Mouse (Mus musculus) MEL (cell line): ENCODE results near the gene Stk40. TPM values are rescaled to one million over a fixed set of nuclear protein-coding genes. Genes with fewer than 3 reads are reported as not detected.

Experiments used
- DNase-seq: peaks from one replicate; pipeline ENCODE4 v3.0.0; 2011; ENCODE audit warnings: low read depth, low spot score
- H3K27ac ChIP-seq: 2 replicates; pipeline ENCODE4 v1.5.1; 2012; ENCODE audit warnings: low read depth, mild to moderate bottlenecking, control low read depth, low read length, moderate library complexity; ENCODE audit not compliant: control insufficient read depth
- H3K27me3 ChIP-seq, 2 experiments: fragments of 150-350 bp in 1 of 2; sonication (generic) in 1 of 2; 2 replicates each; pipeline ENCODE4 v1.6.1; 2012; ENCODE audit warnings: low read length in 2 of 2, mild to moderate bottlenecking in 2 of 2, improper control_type of control experiment in 1 of 2, moderate library complexity in 1 of 2; ENCODE audit not compliant: insufficient read depth in 2 of 2, control insufficient read depth in 1 of 2
- H3K36me3 ChIP-seq, 2 experiments: 2 replicates each; pipeline ENCODE4 v1.6.1; 2012 to 2014; ENCODE audit warnings: low read length in 2 of 2, improper control_type of control experiment in 1 of 2, inconsistent platforms in 1 of 2, mild to moderate bottlenecking in 1 of 2; ENCODE audit not compliant: insufficient read depth in 2 of 2, control insufficient read depth in 1 of 2
- H3K4me1 ChIP-seq, 2 experiments: fragments of 150-350 bp in 1 of 2; sonication (generic) in 1 of 2; 2 replicates each; pipeline ENCODE4 v1.6.1; 2012; ENCODE audit warnings: low read length in 2 of 2, improper control_type of control experiment in 1 of 2, mild to moderate bottlenecking in 1 of 2; ENCODE audit not compliant: insufficient read depth in 2 of 2, control insufficient read depth in 1 of 2
- H3K4me3 ChIP-seq, 2 experiments: fragments of 150-350 bp in 1 of 2; sonication (generic) in 1 of 2; 2 replicates each; pipeline ENCODE4 v1.5.1; 2012; ENCODE audit warnings: low read depth in 2 of 2, low read length in 2 of 2, mild to moderate bottlenecking in 2 of 2, moderate library complexity in 2 of 2, control low read depth in 1 of 2, improper control_type of control experiment in 1 of 2; ENCODE audit not compliant: control insufficient read depth in 1 of 2, insufficient read depth in 1 of 2
- H3K79me2 ChIP-seq: 2 replicates; pipeline ENCODE4 v1.6.1; 2012; ENCODE audit warnings: mild to moderate bottlenecking, low read length, moderate library complexity; ENCODE audit not compliant: control insufficient read depth, poor library complexity, insufficient read depth
- H3K9ac ChIP-seq: 2 replicates; pipeline ENCODE4 v1.6.1; 2012; ENCODE audit warnings: low read depth, mild to moderate bottlenecking, control low read depth, low read length, moderate library complexity; ENCODE audit not compliant: control insufficient read depth, poor library complexity, severe bottlenecking
- H3K9me3 ChIP-seq: fragments of 150-350 bp; sonication (generic); replicated peaks from 2 replicates; pipeline ENCODE4 v1.6.1; 2012; ENCODE audit warnings: mild to moderate bottlenecking, low read length, improper control_type of control experiment, moderate library complexity; ENCODE audit not compliant: insufficient read depth
- BHLHE40 ChIP-seq: IDR thresholded peaks from 2 replicates; pipeline ENCODE4 v1.6.1; 2012; ENCODE audit warnings: low read depth, mild to moderate bottlenecking, inconsistent platforms, low read length, improper control_type of control experiment, borderline replicate concordance
- CTCF ChIP-seq, 3 experiments: IDR thresholded peaks in 2 of 3; conservative IDR thresholded peaks in 1 of 3; 2 replicates each; pipeline ENCODE4 v1.5.1; 2011 to 2012; ENCODE audit warnings: low read length in 3 of 3, low read depth in 2 of 3, mild to moderate bottlenecking in 2 of 3, improper control_type of control experiment in 1 of 3, inconsistent platforms in 1 of 3, mixed read lengths in 1 of 3, moderate library complexity in 1 of 3; ENCODE audit not compliant: control insufficient read depth in 1 of 3, insufficient read depth in 1 of 3, poor library complexity in 1 of 3, severe bottlenecking in 1 of 3
- E2F4 ChIP-seq: IDR thresholded peaks from 2 replicates; pipeline ENCODE4 v1.6.1; 2011; ENCODE audit warnings: low read depth, low read length, improper control_type of control experiment, borderline replicate concordance
- ELF1 ChIP-seq: IDR thresholded peaks from 2 replicates; pipeline ENCODE4 v1.6.1; 2014; ENCODE audit warnings: low read depth, mild to moderate bottlenecking, inconsistent platforms, low read length, improper control_type of control experiment, moderate library complexity
- EP300 ChIP-seq, 2 experiments: IDR thresholded peaks; 2 replicates each; pipeline ENCODE4 v1.6.1; 2011; ENCODE audit warnings: improper control_type of control experiment in 2 of 2, low read length in 2 of 2, low read depth in 1 of 2, mild to moderate bottlenecking in 1 of 2
- GATA1 ChIP-seq: IDR thresholded peaks from 2 replicates; pipeline ENCODE4 v1.6.1; 2011; ENCODE audit warnings: low read depth, low read length, improper control_type of control experiment
- HCFC1 ChIP-seq: IDR thresholded peaks from 2 replicates; pipeline ENCODE4 v1.6.1; 2012; ENCODE audit warnings: low read depth, mild to moderate bottlenecking, inconsistent platforms, low read length, improper control_type of control experiment, moderate library complexity
- MAFK ChIP-seq: IDR thresholded peaks from 2 replicates; pipeline ENCODE4 v1.6.1; 2011; ENCODE audit warnings: low read depth, mild to moderate bottlenecking, low read length, improper control_type of control experiment, borderline replicate concordance
- MAZ ChIP-seq: IDR thresholded peaks from 2 replicates; pipeline ENCODE4 v1.6.1; 2012; ENCODE audit warnings: low read depth, mild to moderate bottlenecking, inconsistent platforms, low read length, improper control_type of control experiment
- MEF2A ChIP-seq: IDR thresholded peaks from 2 replicates; pipeline ENCODE4 v1.6.1; 2014; ENCODE audit warnings: low read depth, mild to moderate bottlenecking, inconsistent platforms, low read length, improper control_type of control experiment; ENCODE audit not compliant: poor library complexity, insufficient replicate concordance, severe bottlenecking; ENCODE audit errors: extremely low read depth
- MXI1 ChIP-seq: IDR thresholded peaks from 2 replicates; pipeline ENCODE4 v1.6.1; 2011; ENCODE audit warnings: mild to moderate bottlenecking, low read depth, low read length, improper control_type of control experiment
- MYB ChIP-seq: IDR thresholded peaks from 2 replicates; pipeline ENCODE4 v1.6.1; 2011; ENCODE audit warnings: mild to moderate bottlenecking, low read depth, low read length, improper control_type of control experiment
- NRF1 ChIP-seq: IDR thresholded peaks from 2 replicates; pipeline ENCODE4 v1.6.1; 2014; ENCODE audit warnings: low read depth, mild to moderate bottlenecking, inconsistent platforms, low read length, improper control_type of control experiment, moderate library complexity; ENCODE audit not compliant: poor library complexity, insufficient read depth, severe bottlenecking
- POLR2A ChIP-seq, 2 experiments: IDR thresholded peaks; 2 replicates each; pipeline ENCODE4 v1.6.1; 2011 to 2012; ENCODE audit warnings: low read length in 2 of 2, mild to moderate bottlenecking in 2 of 2, control low read depth in 1 of 2, improper control_type of control experiment in 1 of 2, low read depth in 1 of 2, moderate library complexity in 1 of 2; ENCODE audit not compliant: control insufficient read depth in 1 of 2, insufficient read depth in 1 of 2, poor library complexity in 1 of 2
- POLR2AphosphoS2 ChIP-seq: IDR thresholded peaks from 2 replicates; pipeline ENCODE4 v1.6.1; 2011; ENCODE audit warnings: low read length, improper control_type of control experiment
- RCOR1 ChIP-seq: IDR thresholded peaks from 2 replicates; pipeline ENCODE4 v1.6.1; 2012; ENCODE audit warnings: low read depth, mild to moderate bottlenecking, inconsistent platforms, low read length, improper control_type of control experiment
- SIN3A ChIP-seq: IDR thresholded peaks from 2 replicates; pipeline ENCODE4 v1.6.1; 2012; ENCODE audit warnings: low read length, improper control_type of control experiment, inconsistent platforms
- TAL1 ChIP-seq: IDR thresholded peaks from 2 replicates; pipeline ENCODE4 v1.6.1; 2012; ENCODE audit warnings: mild to moderate bottlenecking, inconsistent platforms, low read length, moderate library complexity, mixed read lengths
- TBP ChIP-seq: IDR thresholded peaks from 2 replicates; pipeline ENCODE4 v1.8.0; 2011; ENCODE audit warnings: low read depth, low read length, improper control_type of control experiment
- USF1 ChIP-seq: IDR thresholded peaks from 2 replicates; pipeline ENCODE4 v1.6.1; 2014; ENCODE audit warnings: low read depth, mild to moderate bottlenecking, inconsistent platforms, low read length, improper control_type of control experiment, moderate library complexity
- USF2 ChIP-seq, 2 experiments: IDR thresholded peaks; 2 replicates each; pipeline ENCODE4 v1.6.1; 2011 to 2012; ENCODE audit warnings: improper control_type of control experiment in 2 of 2, low read length in 2 of 2, borderline replicate concordance in 1 of 2, inconsistent platforms in 1 of 2, low read depth in 1 of 2, mild to moderate bottlenecking in 1 of 2; ENCODE audit not compliant: insufficient read depth in 1 of 2
- ZMIZ1 ChIP-seq: IDR thresholded peaks from 2 replicates; pipeline ENCODE4 v1.6.1; 2012; ENCODE audit warnings: low read depth, mild to moderate bottlenecking, inconsistent platforms, low read length, improper control_type of control experiment, moderate library complexity
- polyA plus RNA-seq, 2 experiments: library from polyadenylated mRNA; stranded (reverse) in 1 of 2; unstranded in 1 of 2; fragments of >175 nt in 1 of 2; fragments of >200 nt in 1 of 2; gene quantifications; 2 replicates each; pipeline versions ENCODE4 v1.2.1 to v1.2.4; 2012; ENCODE audit warnings: low replicate concordance in 2 of 2, low read depth in 1 of 2; ENCODE audit not compliant: insufficient read length in 2 of 2, insufficient read depth in 1 of 2, missing spikeins in 1 of 2
- total RNA-seq: library from RNA; depleted of rRNA; stranded (reverse); fragments of 300-350 nt; gene quantifications from 2 replicates; pipeline ENCODE4 v1.2.3, GENCODE M21; 2012

Stk40 gene
- total and polyA plus RNA-seq, 3 experiments, result 16.8 to 270 (median 79.4) TPM

DNA sequence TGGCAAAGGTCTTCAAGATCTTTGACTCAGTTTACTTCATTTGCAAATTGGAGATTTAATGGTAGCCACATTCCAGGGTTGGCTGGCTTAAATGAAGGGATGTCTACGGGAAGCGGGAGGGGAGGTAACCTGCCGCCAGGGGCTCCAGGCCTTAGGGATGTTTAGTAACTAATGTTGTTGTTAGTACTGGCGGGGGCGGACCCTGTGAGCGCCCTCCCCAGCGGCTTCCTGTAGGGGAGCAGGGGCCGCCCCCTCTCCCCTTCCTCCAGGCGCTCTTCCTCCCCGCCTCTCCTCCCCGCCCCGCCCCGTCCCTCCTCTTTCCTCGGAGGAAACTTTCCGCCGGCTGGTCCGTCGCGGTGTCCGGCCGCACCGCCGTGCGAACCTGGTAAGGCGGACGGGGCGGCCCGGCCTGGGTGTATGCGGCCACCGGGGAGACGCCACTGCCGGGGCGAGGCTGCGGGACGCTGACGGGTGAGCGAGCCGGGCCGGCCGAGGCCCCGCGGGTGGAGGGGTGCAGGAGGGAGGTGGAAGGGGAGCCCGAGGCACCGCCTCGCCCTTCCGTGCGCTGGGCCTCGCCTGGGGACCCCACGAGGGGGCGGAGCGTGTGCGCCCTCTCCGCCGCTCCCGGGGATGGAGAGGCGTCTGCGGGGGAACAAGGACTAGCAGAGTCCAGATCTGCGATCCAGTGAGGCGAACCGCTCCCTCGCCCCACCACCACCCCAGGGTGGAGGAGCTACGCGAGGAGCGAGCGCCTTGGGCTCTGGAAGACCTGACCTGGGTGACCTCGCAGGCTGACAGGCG is 44.6 kb downstream of the Stk40 start:
- Histone ChIP-seq H3K27ac (no peak overlapping the region), H3K4me1 (peaks cover 0 to 7% of the 10 kb centered on the region in 2 experiments; a peak in 2 of 4 replicates), H3K4me3 (peak overlapping the region; percentile 62 to 82), H3K9me3 (no peaks in the 10 kb centered on the region), H3K79me2 (no peaks in the 10 kb centered on the region), H3K27me3 (no peaks in the 10 kb centered on the region), H3K9ac (peak overlapping the region; percentile 65), H3K36me3 (no peaks in the 10 kb centered on the region)
- TF ChIP-seq E2F4 (no peak), HCFC1 (no peak), MYB (no peak), TAL1 (no peak), POLR2AphosphoS2 (no peak), RCOR1 (no peak), BHLHE40 (no peak), SIN3A (no peak; the same call in 1 of the 2 replicates), USF2 (IDR thresholded peaks at IDR 0.05; ENCODE audit: borderline replicate concordance in 1 of 2, insufficient read depth in 1 of 2, low read depth in 1 of 2, low read length in 2 of 2) (no peak), MXI1 (no peak), MAZ (peak; percentile 68; the same call in 1 of the 2 replicates), POLR2A (IDR thresholded peaks at IDR 0.05; ENCODE audit: control insufficient read depth in 1 of 2, insufficient read depth in 1 of 2, low read depth in 1 of 2, low read length in 2 of 2, poor library complexity in 1 of 2) (peak in 1 of 2 experiments; percentile 59; a peak in 2 of 4 replicates), MAFK (no peak)
- peak; percentile 67 for DNase-seq

GRCm38 (mm10) chr4:126149041-126149676 is 45.4 kb downstream of the Stk40 start:
- H3K79me2 ChIP-seq, result no peaks in the 10 kb centered on the region
- H3K4me3 ChIP-seq, result peak overlapping the region; percentile 62 to 82
- DNase-seq, result no peak
- peaks cover 0 to 7% of the 10 kb centered on the region in 2 experiments; a peak in 2 of 4 replicates for H3K4me1 ChIP-seq
- H3K9me3 ChIP-seq, result no peaks in the 10 kb centered on the region
- TF ChIP-seq ZMIZ1, result no peak
- no peak for TF ChIP-seq USF1
- TF ChIP-seq USF2 (IDR thresholded peaks at IDR 0.05; ENCODE audit: borderline replicate concordance in 1 of 2, insufficient read depth in 1 of 2, low read depth in 1 of 2, low read length in 2 of 2), result no peak
- TF ChIP-seq CTCF (IDR thresholded peaks at IDR 0.05 in 2 of 3, conservative IDR thresholded peaks at IDR 0.05 in 1 of 3; ENCODE audit: control insufficient read depth in 1 of 3, insufficient read depth in 1 of 3, low read depth in 2 of 3, low read length in 3 of 3, poor library complexity in 1 of 3, severe bottlenecking in 1 of 3), result no peak
- TF ChIP-seq MAFK, result no peak
- no peak for TF ChIP-seq SIN3A
- no peak for TF ChIP-seq EP300 (IDR thresholded peaks at IDR 0.05; ENCODE audit: low read depth in 1 of 2, low read length in 2 of 2)
- no peak for TF ChIP-seq RCOR1
- TF ChIP-seq BHLHE40, result no peak
- TF ChIP-seq NRF1, result no peak
- TF ChIP-seq TBP, result no peak
- no peak for TF ChIP-seq GATA1
- TF ChIP-seq POLR2A (IDR thresholded peaks at IDR 0.05; ENCODE audit: control insufficient read depth in 1 of 2, insufficient read depth in 1 of 2, low read depth in 1 of 2, low read length in 2 of 2, poor library complexity in 1 of 2), result no peak
- no peak for TF ChIP-seq POLR2AphosphoS2
- no peak for TF ChIP-seq ELF1
- no peak for TF ChIP-seq MEF2A
- TF ChIP-seq E2F4, result no peak
- H3K27me3 ChIP-seq, result no peaks in the 10 kb centered on the region
- H3K27ac ChIP-seq, result no peak overlapping the region
- H3K36me3 ChIP-seq, result no peaks in the 10 kb centered on the region
- peak overlapping the region; percentile 65 for H3K9ac ChIP-seq
